Mouse (Mus musculus) CH12.LX (cell line): ENCODE data around the gene Gnl3l. TPM values are rescaled to one million over a fixed set of nuclear protein-coding genes. Genes with fewer than 3 reads are reported as not detected.

Experiments
- DNase-seq: peaks from one replicate; pipeline ENCODE4 v3.0.0-alpha.2; 2013; ENCODE audit errors: extremely low read depth
- H3K27ac ChIP-seq: 2 replicates; pipeline ENCODE4 v1.5.1; 2012; ENCODE audit warnings: low read depth, mild to moderate bottlenecking, control low read depth, moderate library complexity; ENCODE audit not compliant: insufficient read depth
- H3K27me3 ChIP-seq: replicated peaks from 2 replicates; pipeline ENCODE3; 2012; ENCODE audit warnings: inconsistent platforms
- H3K36me3 ChIP-seq, 2 experiments: replicated peaks in 1 of 2; 2 replicates each; pipeline versions ENCODE3 to v1.6.1; 2012; ENCODE audit warnings: inconsistent platforms in 1 of 2, low read length in 1 of 2, mild to moderate bottlenecking in 1 of 2, mixed read lengths in 1 of 2, moderate library complexity in 1 of 2; ENCODE audit not compliant: control insufficient read depth in 1 of 2, insufficient read depth in 1 of 2
- H3K4me1 ChIP-seq, 2 experiments: 2 replicates each; pipeline ENCODE4 v1.6.1; 2012; ENCODE audit warnings: inconsistent platforms in 1 of 2, moderate library complexity in 1 of 2; ENCODE audit not compliant: insufficient read depth in 2 of 2, control insufficient read depth in 1 of 2
- H3K4me2 ChIP-seq: 2 replicates; pipeline ENCODE4 v1.6.1; 2012; ENCODE audit warnings: low read depth, mild to moderate bottlenecking, control low read depth; ENCODE audit not compliant: poor library complexity, insufficient read depth, severe bottlenecking
- H3K4me3 ChIP-seq, 3 experiments: fragments of 150-350 bp in 1 of 3; sonication (generic) in 1 of 3; replicated peaks in 1 of 3; 2 replicates each; pipeline versions ENCODE3 to v1.5.1; 2011 to 2012; ENCODE audit warnings: low read depth in 2 of 3, low read length in 2 of 3, mild to moderate bottlenecking in 2 of 3, moderate library complexity in 2 of 3, control low read depth in 1 of 3, improper control_type of control experiment in 1 of 3, inconsistent platforms in 1 of 3, mixed read lengths in 1 of 3; ENCODE audit not compliant: poor library complexity in 1 of 3
- H3K79me2 ChIP-seq: replicated peaks from 2 replicates; pipeline ENCODE4 v1.6.1; 2012; ENCODE audit warnings: mild to moderate bottlenecking, moderate library complexity; ENCODE audit not compliant: control insufficient read depth, poor library complexity, insufficient read depth, severe bottlenecking; ENCODE audit errors: extremely low read depth
- H3K9ac ChIP-seq: 2 replicates; pipeline ENCODE4 v1.6.1; 2012; ENCODE audit warnings: low read depth, mild to moderate bottlenecking, control low read depth, moderate library complexity; ENCODE audit not compliant: insufficient read depth
- H3K9me3 ChIP-seq: replicated peaks from 2 replicates; pipeline ENCODE3; 2012; ENCODE audit warnings: low read length, inconsistent platforms, mixed read lengths
- BHLHE40 ChIP-seq: IDR thresholded peaks from 2 replicates; pipeline ENCODE4 v1.6.1; 2011; ENCODE audit warnings: mild to moderate bottlenecking, low read depth, low read length, improper control_type of control experiment
- CHD1 ChIP-seq: IDR thresholded peaks from 2 replicates; pipeline ENCODE4 v1.6.1; 2012; ENCODE audit warnings: low read depth, low read length, improper control_type of control experiment, inconsistent platforms
- E2F4 ChIP-seq: IDR thresholded peaks from 2 replicates; pipeline ENCODE4 v1.6.1; 2011; ENCODE audit warnings: low read depth, low read length, improper control_type of control experiment; ENCODE audit not compliant: insufficient replicate concordance
- ELF1 ChIP-seq: IDR thresholded peaks from 2 replicates; pipeline ENCODE4 v1.6.1; 2014; ENCODE audit warnings: low read depth, mild to moderate bottlenecking, inconsistent platforms, low read length, improper control_type of control experiment
- EP300 ChIP-seq: IDR thresholded peaks from 2 replicates; pipeline ENCODE4 v1.6.1; 2011; ENCODE audit warnings: low read length, improper control_type of control experiment
- GABPA ChIP-seq: IDR thresholded peaks from 2 replicates; pipeline ENCODE4 v1.6.1; 2012; ENCODE audit warnings: low read depth, low read length, improper control_type of control experiment, inconsistent platforms; ENCODE audit not compliant: insufficient replicate concordance
- JUN ChIP-seq: IDR thresholded peaks from 2 replicates; pipeline ENCODE4 v1.6.1; 2011; ENCODE audit warnings: low read depth, mild to moderate bottlenecking, low read length, improper control_type of control experiment, moderate library complexity; ENCODE audit not compliant: insufficient read depth
- JUND ChIP-seq: conservative IDR thresholded peaks from 2 replicates; pipeline ENCODE4 v1.6.1; 2011; ENCODE audit warnings: low read depth, low read length, improper control_type of control experiment
- MAFK ChIP-seq: IDR thresholded peaks from 2 replicates; pipeline ENCODE4 v1.6.1; 2011; ENCODE audit warnings: low read length, improper control_type of control experiment; ENCODE audit not compliant: insufficient replicate concordance
- MAX ChIP-seq: IDR thresholded peaks from 2 replicates; pipeline ENCODE4 v1.6.1; 2011; ENCODE audit warnings: low read length, improper control_type of control experiment
- MAZ ChIP-seq: IDR thresholded peaks from 2 replicates; pipeline ENCODE4 v1.6.1; 2012; ENCODE audit warnings: low read depth, mild to moderate bottlenecking, inconsistent platforms, low read length, improper control_type of control experiment, moderate library complexity
- MEF2A ChIP-seq: IDR thresholded peaks from 2 replicates; pipeline ENCODE4 v1.6.1; 2014; ENCODE audit warnings: low read depth, mild to moderate bottlenecking, inconsistent platforms, low read length, improper control_type of control experiment, borderline replicate concordance
- MXI1 ChIP-seq: IDR thresholded peaks from 2 replicates; pipeline ENCODE4 v1.6.1; 2011; ENCODE audit warnings: mild to moderate bottlenecking, low read depth, low read length, improper control_type of control experiment
- NRF1 ChIP-seq: IDR thresholded peaks from 2 replicates; pipeline ENCODE4 v1.6.1; 2014; ENCODE audit warnings: low read depth, mild to moderate bottlenecking, inconsistent platforms, low read length, improper control_type of control experiment, moderate library complexity
- PAX5 ChIP-seq: IDR thresholded peaks from 2 replicates; pipeline ENCODE4 v1.6.1; 2012; ENCODE audit warnings: low read length, inconsistent platforms, mixed read lengths
- POLR2A ChIP-seq: IDR thresholded peaks from 2 replicates; pipeline ENCODE4 v1.6.1; 2011; ENCODE audit warnings: low read depth, mild to moderate bottlenecking, improper control_type of control experiment, low read length
- SIN3A ChIP-seq: IDR thresholded peaks from 2 replicates; pipeline ENCODE4 v1.6.1; 2012; ENCODE audit warnings: low read length, improper control_type of control experiment, inconsistent platforms
- SMC3 ChIP-seq: IDR thresholded peaks from 2 replicates; pipeline ENCODE4 v1.6.1; 2011; ENCODE audit warnings: low read depth, low read length, improper control_type of control experiment
- TCF12 ChIP-seq: IDR thresholded peaks from 2 replicates; pipeline ENCODE4 v1.6.1; 2014; ENCODE audit warnings: low read depth, mild to moderate bottlenecking, inconsistent platforms, low read length, improper control_type of control experiment
- ZC3H11A ChIP-seq: IDR thresholded peaks from 2 replicates; pipeline ENCODE4 v1.6.1; 2012; ENCODE audit warnings: low read depth, mild to moderate bottlenecking, inconsistent platforms, low read length, improper control_type of control experiment
- ZMIZ1 ChIP-seq: IDR thresholded peaks from 2 replicates; pipeline ENCODE4 v1.6.1; 2012; ENCODE audit warnings: low read depth, mild to moderate bottlenecking, inconsistent platforms, low read length, improper control_type of control experiment
- ZNF384 ChIP-seq: IDR thresholded peaks from 2 replicates; pipeline ENCODE4 v1.6.1; 2012; ENCODE audit warnings: low read depth, low read length, improper control_type of control experiment, inconsistent platforms
- dilution Hi-C: fragments of 300-500 bp; cut with MboI; formaldehyde crosslinking; loops from 2 replicates; pipeline ENCODE4 v1.14.3; 2020; ENCODE audit warnings: low sequenced_read_pairs; ENCODE audit not compliant: extremely low pct_unique_long_range_greater_than_20kb, extremely low pct_ligation_motif_present
- in situ Hi-C: fragments of 300-500 bp; cut with MboI; formaldehyde crosslinking; loops from 3 replicates; pipeline ENCODE4 v1.14.3; 2019; ENCODE audit warnings: low sequenced_read_pairs, low pct_ligation_motif_present, low pct_unique_long_range_greater_than_20kb, mixed read lengths
- polyA plus RNA-seq: library from polyadenylated mRNA; unstranded; fragments of >175 nt; gene quantifications from 2 replicates; pipeline ENCODE4 v1.2.1, GENCODE M21; 2012; ENCODE audit warnings: low read depth; ENCODE audit not compliant: insufficient read length
- total RNA-seq, 2 experiments: library from RNA; depleted of rRNA; stranded (reverse); fragments of 300-350 nt in 1 of 2; fragments of >200 nt in 1 of 2; gene quantifications; 2 replicates each; pipeline ENCODE4 v1.2.3; 2012 to 2014

The Gnl3l gene
- total and polyA plus RNA-seq, 3 experiments, result 32.3 to 63.8 (median 38.4) TPM

DNA sequence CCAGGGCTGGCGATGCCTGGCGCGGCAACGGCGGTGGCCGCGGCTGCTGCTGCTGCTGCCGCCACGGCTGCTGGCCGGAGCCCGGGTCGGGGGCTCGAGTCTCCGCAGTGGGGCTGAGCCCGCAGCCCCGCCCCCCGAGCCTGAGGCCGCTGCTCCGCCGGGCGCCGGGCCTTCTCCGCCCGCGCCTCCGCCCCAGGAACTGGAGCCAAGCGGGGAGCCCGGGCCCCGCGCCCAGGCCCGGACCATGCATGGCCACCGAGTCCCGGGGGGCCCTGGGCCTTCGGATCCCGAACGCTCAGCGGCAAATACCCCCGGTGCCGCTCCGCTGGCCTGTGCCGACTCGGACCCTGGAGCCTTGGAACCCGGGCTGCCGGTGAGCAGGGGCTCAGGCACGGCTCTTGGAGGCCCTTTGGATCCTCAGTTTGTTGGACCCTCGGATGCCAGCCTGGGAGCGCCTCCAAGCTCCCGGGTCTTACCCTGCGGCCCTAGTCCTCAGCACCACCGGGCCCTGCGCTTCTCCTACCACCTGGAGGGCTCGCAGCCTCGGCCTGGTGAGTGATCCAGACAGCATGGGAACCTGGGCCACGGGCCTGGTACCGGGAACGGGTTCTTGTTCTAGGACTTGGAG, 30.4 kb upstream of the Gnl3l start:
- Histone ChIP-seq H3K79me2 (no peaks in the 10 kb centered on the region), H3K27me3 (no peaks in the 10 kb centered on the region), H3K9me3 (no peaks in the 10 kb centered on the region), H3K36me3 (no peaks in the 10 kb centered on the region), H3K27ac (no peak overlapping the region), H3K4me1 (no peaks in the 10 kb centered on the region; a peak in 1 of 4 replicates), H3K4me2 (peak overlapping the region; percentile 79), H3K4me3 (peak overlapping the region; percentile 45 to 75 (median 53)), H3K9ac (peak overlapping the region; percentile 79)
- dilution Hi-C loops, result no loop called here
- no peak for TF ChIP-seq SIN3A
- no peak for TF ChIP-seq ELF1
- TF ChIP-seq BHLHE40, result no peak
- no peak for TF ChIP-seq MXI1
- in situ Hi-C loops, result no loop called here
- DNase-seq, result no peak

DNA sequence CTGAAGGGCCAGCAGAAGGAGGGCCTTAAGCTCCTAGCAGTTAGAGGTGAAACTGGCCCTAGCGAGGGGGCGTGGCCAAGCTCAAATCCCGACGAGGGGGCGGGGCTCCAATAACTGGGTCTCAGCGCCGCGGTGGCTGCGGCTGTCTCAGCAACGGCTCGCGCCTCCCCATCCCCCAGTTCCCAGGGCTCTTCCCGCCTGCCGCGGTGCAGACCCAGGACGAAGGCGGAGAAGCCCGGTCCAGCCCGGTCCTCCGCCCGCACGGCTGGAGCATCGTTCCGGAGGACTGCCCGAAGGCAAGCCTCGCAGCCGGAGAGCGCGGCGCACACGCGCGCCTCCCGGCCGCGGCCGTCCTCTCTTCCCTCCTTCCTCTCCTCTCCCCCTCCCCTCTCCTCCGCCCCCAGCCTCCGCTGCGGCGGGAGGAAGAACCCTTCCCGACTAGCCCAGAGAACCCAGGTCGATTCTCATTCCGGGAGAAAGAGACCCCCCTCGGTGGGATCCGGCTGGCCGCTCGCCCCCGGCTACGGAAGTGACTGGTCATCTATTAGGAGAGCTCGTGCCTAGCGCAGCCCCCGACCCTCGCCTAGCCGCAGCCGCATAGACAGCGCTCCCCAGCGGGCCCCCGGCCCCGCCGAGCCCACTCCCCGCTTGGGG, 29.8 kb upstream of the Gnl3l start:
- H3K27ac ChIP-seq, result no peak overlapping the region
- no peaks in the 10 kb centered on the region for H3K9me3 ChIP-seq
- in situ Hi-C loops, result no loop called here
- TF ChIP-seq JUND, result no peak
- peak; percentile 22; the same call in 1 of the 2 replicates for TF ChIP-seq POLR2A
- H3K79me2 ChIP-seq, result no peaks in the 10 kb centered on the region
- peak overlapping the region; percentile 45 to 75 (median 53) for H3K4me3 ChIP-seq
- H3K9ac ChIP-seq, result peak overlapping the region; percentile 79
- dilution Hi-C loops, result no loop called here
- DNase-seq, result peak; percentile 56
- H3K36me3 ChIP-seq, result no peaks in the 10 kb centered on the region
- H3K4me2 ChIP-seq, result peak overlapping the region; percentile 79
- H3K4me1 ChIP-seq, result no peaks in the 10 kb centered on the region; a peak in 1 of 4 replicates
- no peaks in the 10 kb centered on the region for H3K27me3 ChIP-seq

DNA sequence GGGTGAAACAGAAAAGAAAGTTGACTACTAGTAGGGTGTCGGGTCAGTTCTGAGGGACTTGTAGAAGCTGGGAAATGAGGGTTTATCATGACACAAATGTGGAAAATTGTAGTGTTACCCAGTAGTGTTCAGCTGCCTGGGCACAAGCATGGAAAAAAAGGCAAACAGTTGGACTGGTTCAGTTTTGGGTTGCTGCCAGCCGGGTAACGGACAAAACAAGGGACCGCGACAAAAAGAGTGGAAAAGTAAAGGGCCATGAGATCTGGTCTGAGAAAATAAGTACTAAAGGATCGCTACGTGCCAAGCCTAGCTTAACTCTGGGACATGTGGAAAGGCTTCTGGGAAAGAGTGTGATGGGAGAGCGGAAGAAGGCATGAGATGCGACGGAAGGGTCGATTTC, 29.2 kb upstream of the Gnl3l start:
- Histone ChIP-seq H3K4me1 (no peaks in the 10 kb centered on the region; a peak in 1 of 4 replicates), H3K27me3 (no peaks in the 10 kb centered on the region), H3K36me3 (no peaks in the 10 kb centered on the region), H3K4me3 (peak overlapping the region in 1 of 3 experiments; percentile 53), H3K4me2 (peak overlapping the region; percentile 79; the same call in 1 of the 2 replicates), H3K79me2 (no peaks in the 10 kb centered on the region), H3K27ac (no peak overlapping the region), H3K9ac (no peak overlapping the region), H3K9me3 (no peaks in the 10 kb centered on the region)
- in situ Hi-C loops (no loop called here), dilution Hi-C loops (no loop called here)
- no peak for TF ChIP-seq ZC3H11A
- no peak for TF ChIP-seq GABPA
- no peak for TF ChIP-seq CHD1
- TF ChIP-seq E2F4, result no peak
- TF ChIP-seq PAX5, result no peak
- TF ChIP-seq ZNF384, result no peak
- no peak for TF ChIP-seq EP300
- no peak for TF ChIP-seq SMC3
- no peak for TF ChIP-seq NRF1
- no peak for TF ChIP-seq MAZ
- TF ChIP-seq TCF12, result no peak
- no peak for TF ChIP-seq ZMIZ1
- TF ChIP-seq MEF2A, result no peak
- no peak for TF ChIP-seq SIN3A
- TF ChIP-seq MAX, result no peak
- TF ChIP-seq POLR2A, result no peak
- no peak for TF ChIP-seq MAFK
- no peak for TF ChIP-seq JUN
- no peak for TF ChIP-seq ELF1
- DNase-seq, result no peak
